Mouse (Mus musculus) liver, embryonic 14.5 days (tissue): ENCODE data around the gene Hopx. TPM values are rescaled to one million over a fixed set of nuclear protein-coding genes. Genes with fewer than 3 reads are reported as not detected.

ENCODE experiments used
- ATAC-seq: fragments of 200-750 bp; cut with Nextera tagmentation; 2 replicates; pipeline ENCODE4 v1.8.0; 2017; ENCODE audit warnings: moderate number of reproducible peaks, mild to moderate bottlenecking, moderate library complexity; ENCODE audit not compliant: insufficient read depth
- DNase-seq, 3 experiments: peaks; one replicate each; pipeline ENCODE4 v3.0.0-alpha.2; 2012 to 2013; ENCODE audit warnings: low read depth in 3 of 3, low spot score in 3 of 3
- H3K27ac ChIP-seq: fragments of 300-500 bp; sonication (generic); 2 replicates; pipeline ENCODE4 v1.5.1; 2014; ENCODE audit warnings: moderate library complexity, mild to moderate bottlenecking, control low read depth, inconsistent platforms
- H3K27me3 ChIP-seq: fragments of 300-500 bp; sonication (generic); 2 replicates; pipeline ENCODE4 v1.6.1; 2014; ENCODE audit warnings: mild to moderate bottlenecking, low read length, moderate library complexity; ENCODE audit not compliant: control insufficient read depth, insufficient read depth
- H3K36me3 ChIP-seq: fragments of 300-500 bp; sonication (generic); replicated peaks from 2 replicates; pipeline ENCODE4 v1.6.1; 2014; ENCODE audit warnings: low read depth; ENCODE audit not compliant: control insufficient read depth, insufficient read depth
- H3K4me1 ChIP-seq, 2 experiments: fragments of 200-500 bp in 1 of 2; fragments of 300-500 bp in 1 of 2; sonication (generic) in 1 of 2; replicated peaks; 2 replicates each; pipeline ENCODE4 v1.6.1; 2012 to 2014; ENCODE audit warnings: antibody characterized with exemption in 1 of 2, inconsistent platforms in 1 of 2, low read length in 1 of 2; ENCODE audit not compliant: control insufficient read depth in 2 of 2, insufficient read depth in 2 of 2
- H3K4me2 ChIP-seq: fragments of 300-500 bp; sonication (generic); 2 replicates; pipeline ENCODE4 v1.6.1; 2014; ENCODE audit warnings: low read depth, mild to moderate bottlenecking, control low read depth, moderate library complexity
- H3K4me3 ChIP-seq, 2 experiments: fragments of 200-500 bp in 1 of 2; fragments of 300-500 bp in 1 of 2; sonication (generic) in 1 of 2; 2 replicates each; pipeline ENCODE4 v1.5.1; 2012 to 2014; ENCODE audit warnings: low read depth in 2 of 2, low read length in 2 of 2, mild to moderate bottlenecking in 2 of 2, control low read depth in 1 of 2, inconsistent platforms in 1 of 2, moderate library complexity in 1 of 2; ENCODE audit not compliant: insufficient read depth in 1 of 2
- H3K9ac ChIP-seq: fragments of 300-500 bp; sonication (generic); replicated peaks from 2 replicates; pipeline ENCODE4 v1.6.1; 2014; ENCODE audit warnings: mild to moderate bottlenecking, control low read depth, moderate library complexity
- H3K9me3 ChIP-seq: fragments of 300-500 bp; sonication (generic); 2 replicates; pipeline ENCODE4 v1.6.1; 2016; ENCODE audit warnings: low read length, mixed read lengths; ENCODE audit not compliant: control insufficient read depth
- CTCF ChIP-seq: IDR thresholded peaks from 2 replicates; pipeline ENCODE4 v1.5.1; 2016; ENCODE audit warnings: antibody characterized with exemption, low read depth, control low read depth
- EP300 ChIP-seq: IDR thresholded peaks from 2 replicates; pipeline ENCODE4 v1.6.1; 2016; ENCODE audit warnings: antibody characterized with exemption, low read depth
- WGBS: fragments of 180-500 bp; shearing (Covaris S2); extraction: QIAGEN DNeasy Blood & Tissue Kit; methylation state at CpG from one replicate; pipeline ENCODE4 v1.1.7; 2014; ENCODE audit not compliant: insufficient replicate concordance; 5-methylcytosine and 5-hydroxymethylcytosine counted together
- polyA plus RNA-seq, 2 experiments: library from polyadenylated mRNA; depleted of rRNA in 1 of 2; stranded (reverse) in 1 of 2; unstranded in 1 of 2; fragments of >200 nt; fragmentation: Nextera tagmentation in 1 of 2; extraction: Ambion mirVana in 1 of 2; gene quantifications; 2 replicates each; pipeline versions ENCODE4 v1.2.1 to v1.2.3; 2012 to 2014

Hopx gene
- polyA plus RNA-seq, 2 experiments = 0.19 to 0.74 TPM

DNA sequence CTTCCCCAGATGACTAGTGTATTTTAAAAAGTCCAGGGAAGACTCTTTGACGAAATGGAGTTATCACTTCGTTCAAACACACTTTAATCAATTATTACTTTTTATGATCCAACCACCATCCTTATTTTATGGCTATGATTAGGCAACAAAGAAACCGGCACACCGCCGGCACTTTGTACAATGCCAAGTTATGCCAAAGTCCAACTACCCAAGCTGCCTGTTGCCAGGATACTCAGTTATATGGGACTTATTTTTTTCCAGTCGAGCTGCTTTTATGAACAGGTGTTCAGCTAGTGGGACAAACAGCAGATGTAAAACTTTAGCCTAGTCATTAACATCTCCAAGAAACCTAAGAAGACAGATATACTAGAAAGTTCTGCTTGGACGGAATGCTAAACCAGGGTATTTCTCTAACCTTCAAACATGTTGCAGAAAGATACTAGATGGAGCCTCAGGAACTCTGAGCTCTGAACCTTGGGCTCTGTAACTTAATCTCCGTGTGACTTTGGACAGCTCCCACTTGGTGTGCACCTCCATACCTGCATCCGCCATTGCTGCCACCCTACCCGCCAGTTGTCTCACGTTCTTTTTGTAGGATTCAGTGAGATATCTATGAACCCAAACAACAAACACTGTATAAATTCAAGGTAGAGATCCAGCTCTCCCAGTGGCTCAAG, 7.6 kb downstream of the Hopx start:
- no peaks in the 10 kb centered on the region for H3K27me3 ChIP-seq
- H3K9ac ChIP-seq = no peak overlapping the region
- no peak overlapping the region for H3K27ac ChIP-seq
- no peak for ATAC-seq
- no peaks in the 10 kb centered on the region for H3K36me3 ChIP-seq
- no peaks in the 10 kb centered on the region for H3K4me1 ChIP-seq
- no peak overlapping the region for H3K4me2 ChIP-seq
- TF ChIP-seq EP300 (no peak), CTCF (no peak)
- WGBS = 72% methylated on average over 11 of the region's 11 CpGs
- no peak for DNase-seq
- H3K4me3 ChIP-seq = no peak overlapping the region
- H3K9me3 ChIP-seq = no peaks in the 10 kb centered on the region

- no peak for ATAC-seq
- no peak overlapping the region for H3K4me2 ChIP-seq
- WGBS = 64% methylated on average over 15 of the region's 15 CpGs
- no peak for DNase-seq
- H3K9ac ChIP-seq = no peak overlapping the region
- H3K27me3 ChIP-seq = no peaks in the 10 kb centered on the region
- H3K36me3 ChIP-seq = no peaks in the 10 kb centered on the region
- H3K4me1 ChIP-seq = peaks cover 0 to 8% of the 10 kb centered on the region in 2 experiments; a peak in 2 of 4 replicates
- no peak overlapping the region for H3K27ac ChIP-seq
- no peak for TF ChIP-seq EP300
- no peak for TF ChIP-seq CTCF
- H3K4me3 ChIP-seq = no peak overlapping the region
- H3K9me3 ChIP-seq = no peaks in the 10 kb centered on the region
Observed at GRCm38 (mm10) chr5:77102522-77103365, 12.2 kb downstream of the Hopx start.

GRCm38 (mm10) chr5:77100691-77101090, 14.2 kb downstream of the Hopx start:
- Histone ChIP-seq H3K4me1 (peaks cover 0 to 10% of the 10 kb centered on the region in 2 experiments; a peak in 2 of 4 replicates), H3K9ac (no peak overlapping the region), H3K27ac (no peak overlapping the region), H3K27me3 (peaks cover 3% of the 10 kb centered on the region), H3K4me2 (no peak overlapping the region), H3K4me3 (no peak overlapping the region), H3K9me3 (no peaks in the 10 kb centered on the region), H3K36me3 (no peaks in the 10 kb centered on the region)
- 62% methylated on average over 6 of the region's 6 CpGs for WGBS
- TF ChIP-seq EP300 = no peak
- no peak for TF ChIP-seq CTCF
- DNase-seq (no peak), ATAC-seq (no peak)

- H3K36me3 ChIP-seq = no peaks in the 10 kb centered on the region
- H3K9me3 ChIP-seq = no peaks in the 10 kb centered on the region
- H3K4me3 ChIP-seq = no peak overlapping the region
- WGBS = 58% methylated on average over 6 of the region's 6 CpGs
- no peak overlapping the region for H3K4me2 ChIP-seq
- H3K4me1 ChIP-seq = peaks cover 0 to 10% of the 10 kb centered on the region in 2 experiments; a peak in 2 of 4 replicates
- DNase-seq (no peak), ATAC-seq (no peak)
- H3K9ac ChIP-seq = no peak overlapping the region
- peaks cover 9% of the 10 kb centered on the region for H3K27me3 ChIP-seq
- TF ChIP-seq CTCF (no peak), EP300 (no peak)
- no peak overlapping the region for H3K27ac ChIP-seq
Observed at GRCm38 (mm10) chr5:77099997-77100380, 14.9 kb downstream of the Hopx start.
